19 mouse cellular contexts compared by ENCODE assay signal in genomic region chr1:90657292-90658050, GRCm38 (mm10). TPM values are rescaled to one million over a fixed set of nuclear protein-coding genes. Genes with fewer than 3 reads are reported as not detected.
DNase-seq lines count a peak whose midpoint lies in the region; ATAC-seq and TF ChIP-seq lines count a peak whose summit lies in the region.
"Had no signal": no experiment of that assay in that cellular context is flagged by ENCODE, and none has a peak within 500 bp of the region (broad histone marks: within the 10 kb centered on the region; RNA-seq: fewer than 3 reads in every experiment).

No protein-coding gene starts in this region.

- peaks cover 5% of the 10 kb centered on the region for H3K4me1 ChIP-seq in heart, adult 2 months (ENCODE audit: control insufficient read depth, insufficient read depth, low read length)
- no peaks in the 10 kb centered on the region for H3K4me1 ChIP-seq in brown adipose tissue, adult 24 weeks (ENCODE audit: control insufficient read depth, insufficient read depth, insufficient read length, low read length)
- peaks cover 6% of the 10 kb centered on the region; the same call in 1 of the 2 replicates for H3K4me1 ChIP-seq in intestine, embryonic 15.5 days (replicated peaks)
- H3K4me1 ChIP-seq: liver, embryonic 12.5 days had no signal

- H3K27me3 ChIP-seq in heart, adult 2 months (ENCODE audit: control insufficient read depth, insufficient read depth, low read length) = no peaks in the 10 kb centered on the region
- H3K27me3 ChIP-seq in intestine, embryonic 15.5 days (replicated peaks) = no peaks in the 10 kb centered on the region
- H3K27me3 ChIP-seq: embryonic facial prominence, embryonic 12.5 days; liver, embryonic 12.5 days had no signal

- no peak for TF ChIP-seq CTCF in heart, adult 2 months (IDR thresholded peaks at IDR 0.05)

- intact Hi-C loops in heart, adult 2 months (cut with DNase I) = no loop called here

- H3K79me2 ChIP-seq in heart, adult 2 months (replicated peaks; ENCODE audit: control insufficient read depth, insufficient read depth, low read length) = no peaks in the 10 kb centered on the region

- no peaks in the 10 kb centered on the region for H3K9me3 ChIP-seq in intestine, embryonic 15.5 days
- H3K9me3 ChIP-seq: embryonic facial prominence, embryonic 12.5 days; liver, embryonic 12.5 days had no signal

- no peak overlapping the region for H3K4me2 ChIP-seq in intestine, embryonic 15.5 days (replicated peaks)
- H3K4me2 ChIP-seq: embryonic facial prominence, embryonic 12.5 days; hindbrain, embryonic 14.5 days; liver, embryonic 12.5 days had no signal

- no peak for TF ChIP-seq POLR2A in heart, adult 2 months (IDR thresholded peaks at IDR 0.05; ENCODE audit: insufficient read depth, low read depth, low read length)

- no peak for TF ChIP-seq EP300 in heart, adult 2 months (IDR thresholded peaks at IDR 0.05; ENCODE audit: insufficient read depth, low read depth, low read length)

- no peak overlapping the region for H3K9ac ChIP-seq in heart, adult 2 months (ENCODE audit: low read depth, low read length)
- H3K9ac ChIP-seq in intestine, embryonic 15.5 days = no peak overlapping the region
- H3K9ac ChIP-seq: embryonic facial prominence, embryonic 12.5 days; hindbrain, embryonic 14.5 days; liver, embryonic 12.5 days had no signal

- WGBS in heart, adult 2 months = 61% methylated on average over 10 of the region's 10 CpGs
- WGBS in intestine, embryonic 15.5 days = 84% methylated on average over 10 of the region's 10 CpGs

- H3K4me3 ChIP-seq in heart, adult 2 months = no peak overlapping the region
- no peak overlapping the region for H3K4me3 ChIP-seq in brown adipose tissue, adult 24 weeks (ENCODE audit: insufficient read depth, low read depth, low read length)
- H3K4me3 ChIP-seq in intestine, embryonic 15.5 days (replicated peaks) = no peak overlapping the region
- H3K4me3 ChIP-seq: embryonic facial prominence, embryonic 12.5 days; left cerebral cortex, adult 2 months; liver, embryonic 12.5 days had no signal

- no peak for DNase-seq in heart, adult 2 months
- DNase-seq in heart, adult 8-10 months (ENCODE audit: low spot score) = no peak
- peak; percentile 42 to 44 for DNase-seq in layer of hippocampus, adult 8-10 months (ENCODE audit: low spot score in 2 of 2)
- no peak for DNase-seq in layer of hippocampus, postnatal 36 days
- peak; percentile 64 for DNase-seq in adipocyte (ENCODE audit: low spot score)
- no peak for DNase-seq in thymus, adult 18-20 months
- DNase-seq: B cell, adult 2 months; cerebellum, adult 9-10 months; lung, adult 2 months; right cerebral cortex, postnatal 25 days; thymus, postnatal 36 days had no signal

- no peak for ATAC-seq in intestine, embryonic 15.5 days
- ATAC-seq: forebrain, embryonic 16.5 days; liver, embryonic 12.5 days; midbrain, embryonic 16.5 days had no signal

- H3K36me3 ChIP-seq in heart, adult 2 months (ENCODE audit: control insufficient read depth, insufficient read depth, low read length) = no peaks in the 10 kb centered on the region
- no peaks in the 10 kb centered on the region for H3K36me3 ChIP-seq in intestine, embryonic 15.5 days
- H3K36me3 ChIP-seq: embryonic facial prominence, embryonic 12.5 days; liver, embryonic 12.5 days had no signal

- H3K27ac ChIP-seq in heart, adult 2 months = peak overlapping the region; percentile 65
- peak overlapping the region; percentile 59; the same call in 1 of the 2 replicates for H3K27ac ChIP-seq in brown adipose tissue, adult 24 weeks (replicated peaks; ENCODE audit: low read depth, low read length)
- H3K27ac ChIP-seq in intestine, embryonic 15.5 days = no peak overlapping the region
- H3K27ac ChIP-seq: embryonic facial prominence, embryonic 12.5 days; hindbrain, embryonic 14.5 days; left cerebral cortex, adult 2 months; liver, embryonic 12.5 days had no signal

RNA-seq across cellular contexts. Expression of gene Cops8, which starts 54.7 kb away (rescaled TPM):
- 10 to 100 TPM; 87.2 to 97.9 TPM for total RNA-seq in heart, adult 2 months (2021)
- 63.2 and 87.0 TPM in 2 replicates for polyA plus RNA-seq in heart, adult 2 months (2012; rRNA removed)
- 100 to 1,000 TPM in 3 of 4 experiments, 10 to 100 TPM in 1; 94.8 to 119 (median 109) TPM for total RNA-seq in heart, adult 8-10 months (2022)
- 100 to 1,000 TPM; 106 to 151 (median 126) TPM for total RNA-seq in layer of hippocampus, adult 8-10 months (2022)
- total RNA-seq in layer of hippocampus, postnatal 36 days (2021) = 100 to 1,000 TPM; 105 to 111 TPM
- 48.4 and 61.4 TPM in 2 replicates for polyA plus RNA-seq in brown adipose tissue, adult 24 weeks (2012; ENCODE audit: insufficient read depth, insufficient read length, missing spikeins)
- polyA plus RNA-seq in intestine, embryonic 15.5 days (2015; fragmentation: Nextera tagmentation; extraction: Ambion mirVana) = 127 and 129 TPM in 2 replicates

Comparison
In these comparisons a context has a peak if more than half of its experiments do, and no peak if none do; other contexts are left out.
1. DNase-seq: peak in layer of hippocampus, adult 8-10 months (2 of 2) and adipocyte (single experiment); none in heart, adult 2 months (0 of 2), heart, adult 8-10 months (single experiment), layer of hippocampus, postnatal 36 days (0 of 2) and thymus, adult 18-20 months (0 of 2).